In the genomic region with DNA sequence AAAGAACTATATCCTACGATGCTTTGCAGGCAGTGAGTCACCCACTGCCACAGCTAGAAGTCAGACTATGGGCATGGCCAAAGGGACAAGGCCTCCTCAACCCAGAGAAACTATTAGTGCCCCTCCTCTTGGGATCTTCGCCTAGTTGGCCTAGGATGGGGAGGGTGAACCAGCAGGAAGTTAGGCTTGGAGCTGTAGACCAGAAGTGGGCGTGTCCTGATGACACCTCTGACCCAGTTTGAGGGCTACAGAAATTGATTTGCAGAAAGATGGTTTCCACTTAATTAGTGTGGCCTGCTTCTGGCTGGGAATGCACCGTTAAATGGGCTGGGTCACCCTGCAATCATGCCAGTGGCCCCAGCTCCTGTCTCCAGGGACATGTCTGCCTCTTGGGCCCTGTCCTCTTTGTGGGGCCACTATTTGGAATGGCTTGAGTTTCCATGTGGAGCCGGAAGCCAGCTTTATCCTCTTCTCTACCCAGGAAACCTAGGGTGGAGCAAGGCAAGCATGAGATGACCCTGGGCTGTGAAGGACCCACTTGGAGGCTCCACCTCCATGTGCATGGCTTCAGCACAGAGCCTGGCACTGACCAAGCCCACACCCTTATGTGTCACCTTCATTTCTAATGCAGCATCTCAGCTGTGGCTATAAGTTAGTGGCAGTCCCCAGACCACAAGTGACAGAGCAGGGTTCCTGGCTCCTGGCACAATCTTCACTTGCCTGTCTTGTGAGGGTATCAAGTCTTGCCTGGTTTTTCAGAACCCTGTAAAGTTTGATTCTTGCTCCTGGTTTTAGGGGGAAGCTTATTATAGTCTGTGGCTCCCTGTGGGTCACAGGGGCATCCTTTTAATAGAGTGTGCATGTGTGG, we compare ENCODE assay signal across 12 mouse cellular contexts. TPM values are rescaled to one million over a fixed set of nuclear protein-coding genes. Genes with fewer than 3 reads are reported as not detected.
DNase-seq lines count a peak whose midpoint lies in the region.
"Had no signal": no experiment of that assay in that cellular context is flagged by ENCODE, and none has a peak within 500 bp of the region (broad histone marks: within the 10 kb centered on the region; RNA-seq: fewer than 3 reads in every experiment).

No protein-coding gene starts in this region.

- DNase-seq in kidney, adult 9 months, result peak; percentile 62
- DNase-seq in kidney, adult 18-20 months, result no peak
- DNase-seq in 416B (ENCODE audit: low read depth), result peak; percentile 28
- peak; percentile 62 for DNase-seq in CD4-positive, CD25-positive, alpha-beta regulatory T cell, adult 2 months (ENCODE audit: low read depth, low spot score)
- DNase-seq in induced T-regulatory cell, adult 2 months (ENCODE audit: low read depth), result peak; percentile 76
- DNase-seq in layer of hippocampus, adult 9-11 months, result no peak
- DNase-seq in layer of hippocampus, postnatal 25 days (ENCODE audit: extremely low spot score in 1 of 2, low spot score in 1 of 2), result no peak
- no peak for DNase-seq in gastrocnemius, postnatal 36 days
- DNase-seq: cerebellum, adult 9-10 months; gastrocnemius, postnatal 10 days; heart, postnatal 10 days; liver, embryonic 13.5 days had no signal

- intact Hi-C loops in gastrocnemius, postnatal 36 days (cut with DNase I), result no loop called here

RNA-seq across cellular contexts. Expression of a gene that starts 50.1 kb away (rescaled TPM):
- 1 to 10 TPM; 5.2 to 6.5 TPM for total RNA-seq in layer of hippocampus, postnatal 25 days (2021)
- total RNA-seq in gastrocnemius, postnatal 36 days (2021), result 1 to 10 TPM; 1.1 to 1.7 TPM

RNA-seq across cellular contexts. Expression of a gene that starts 52.6 kb away (rescaled TPM):
- total RNA-seq in layer of hippocampus, postnatal 25 days (2021), result 100 to 1,000 TPM; 138 to 141 TPM
- total RNA-seq in gastrocnemius, postnatal 36 days (2021), result 1 to 10 TPM; 3.5 to 3.6 TPM

Comparison
In these comparisons a context has a peak if more than half of its experiments do, and no peak if none do; other contexts are left out.
1. DNase-seq: peak in kidney, adult 9 months (single experiment), 416B (single experiment), CD4-positive, CD25-positive, alpha-beta regulatory T cell, adult 2 months (single experiment) and induced T-regulatory cell, adult 2 months (single experiment); none in kidney, adult 18-20 months (single experiment), layer of hippocampus, adult 9-11 months (single experiment), layer of hippocampus, postnatal 25 days (0 of 2) and gastrocnemius, postnatal 36 days (0 of 2).
2. RNA of a gene that starts 52.6 kb away (total RNA-seq): 138 to 141 TPM in layer of hippocampus, postnatal 25 days; 3.5 to 3.6 TPM in gastrocnemius, postnatal 36 days; every median in the first group is over 10 times any median in the second.